Mouse (Mus musculus) adrenal gland, postnatal 14 days (tissue): ENCODE data around the gene Trappc2l. TPM values are rescaled to one million over a fixed set of nuclear protein-coding genes. Genes with fewer than 3 reads are reported as not detected.
"Not testable (repeated sequence)": the region's sequence is repeated elsewhere in the genome, so short reads cannot be mapped to it uniquely, and the experiment has no call there.

Experiments
- DNase-seq: peaks from one replicate; pipeline ENCODE4 v3.0.0; 2021; ENCODE audit warnings: mixed read lengths
- long read RNA-seq, 2 experiments: library from polyadenylated mRNA; stranded (forward); transcript quantifications; one replicate each; pipeline ENCODE4 v2.0.0; 2021
- total RNA-seq: library from RNA; stranded (reverse); gene quantifications from 2 replicates; pipeline ENCODE4 v1.2.3, GENCODE M21; 2021

Gene Trappc2l
- 47.6 and 52.6 TPM in 2 replicates for total RNA-seq
- long read RNA-seq, experiment 1, transcript Trappc2l-201 (5 exons, 1,659 nt) = major isoform, 61 of 71 reads
- long read RNA-seq, experiment 1, partial matches to known transcripts = 3 of 71 reads
- long read RNA-seq, experiment 1, other reads (novel, unspliced or antisense) = 7 of 71 reads
- long read RNA-seq, experiment 2, transcript Trappc2l-201 (5 exons, 1,659 nt) = major isoform, 84 of 92 reads
- long read RNA-seq, experiment 2, partial matches to known transcripts = 4 of 92 reads
- long read RNA-seq, experiment 2, other reads (novel, unspliced or antisense) = 4 of 92 reads

- DNase-seq = peak; percentile 97
These were observed at the start of gene Trappc2l, which contains the start of gene Galns for GRCm38 (mm10) chr8:122611295-122612133. Gene Trappc2l, plus strand, starts transcription at chr8:122611640. Gene Galns, minus strand, starts transcription at chr8:122611463.

DNA sequence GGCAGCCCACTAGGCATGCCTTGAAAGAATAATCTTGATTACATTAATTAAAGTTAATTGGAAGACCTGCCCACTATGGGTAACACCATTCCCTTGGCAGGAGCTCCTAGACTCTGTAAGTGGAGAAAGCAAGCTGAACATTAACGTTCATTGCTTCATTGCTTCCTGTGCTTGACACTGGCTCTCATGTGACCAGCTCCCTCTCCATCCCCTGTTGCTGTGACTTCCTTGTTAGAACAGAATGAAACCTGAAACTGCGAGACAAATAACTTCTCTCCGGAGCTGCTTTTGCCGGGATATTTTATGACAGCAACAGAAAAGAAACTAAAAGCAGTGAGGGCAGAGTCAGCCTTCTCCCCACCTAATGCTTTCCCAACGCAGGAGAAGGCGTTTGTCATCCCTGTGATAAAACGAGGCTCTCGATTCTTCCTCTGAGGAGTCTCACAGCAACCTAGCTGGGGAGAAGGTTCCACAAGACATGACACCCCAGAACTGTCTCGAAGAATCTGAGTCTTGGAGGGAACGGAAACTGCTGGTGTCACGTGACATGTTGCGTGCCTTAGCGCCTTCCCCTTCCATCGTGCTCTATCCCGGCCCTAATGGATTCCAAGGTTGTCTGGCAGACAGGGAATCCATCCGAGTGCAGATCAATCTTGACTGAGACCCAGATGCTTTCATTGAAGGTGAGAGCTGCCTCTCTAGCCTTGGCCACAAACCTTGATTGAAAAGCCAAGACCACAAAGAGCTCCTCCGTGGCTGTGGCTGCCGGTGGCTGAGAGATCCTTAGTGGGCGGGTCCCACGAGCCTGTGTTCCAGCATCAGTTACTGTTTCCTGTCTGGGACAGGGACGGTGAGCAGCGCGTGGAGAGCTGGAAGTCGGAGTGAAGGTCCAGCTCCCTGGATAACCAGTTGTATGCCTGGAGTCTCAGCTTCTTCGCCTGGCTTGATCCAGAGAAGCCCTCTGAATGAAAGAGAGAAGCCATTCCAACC lies 46.8 kb upstream of the Trappc2l start:
- DNase-seq = no peak

DNA sequence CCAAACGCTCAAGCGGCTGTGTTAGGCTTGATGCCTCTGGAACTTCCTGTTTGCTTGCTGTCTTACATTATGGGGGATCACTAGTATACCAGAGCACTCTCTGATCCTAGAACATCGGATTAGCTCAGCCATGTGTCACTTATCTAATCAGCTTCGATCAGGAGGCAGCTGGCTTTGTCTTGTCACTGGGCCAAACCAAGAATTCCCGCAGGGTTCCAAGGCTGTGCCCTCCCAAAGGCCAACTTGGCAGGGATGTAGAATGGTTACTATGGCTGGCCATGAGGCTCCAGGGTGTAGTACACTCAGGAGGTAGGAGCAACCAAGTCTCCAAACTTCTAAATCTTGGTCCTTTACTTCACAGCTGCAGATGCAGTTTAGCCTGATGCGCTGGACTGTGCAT lies 44.7 kb upstream of the Trappc2l start:
- DNase-seq = peak; percentile 72

GRCm38 (mm10) chr8:122567361-122568108 lies 43.9 kb upstream of the Trappc2l start, which contains the start of gene Cdt1:
Gene Cdt1, plus strand, starts transcription at chr8:122568015.
- peak; percentile 97 for DNase-seq

GRCm38 (mm10) chr8:122568109-122568504 lies 43.3 kb upstream of the Trappc2l start:
- DNase-seq = peak; percentile 57

DNA sequence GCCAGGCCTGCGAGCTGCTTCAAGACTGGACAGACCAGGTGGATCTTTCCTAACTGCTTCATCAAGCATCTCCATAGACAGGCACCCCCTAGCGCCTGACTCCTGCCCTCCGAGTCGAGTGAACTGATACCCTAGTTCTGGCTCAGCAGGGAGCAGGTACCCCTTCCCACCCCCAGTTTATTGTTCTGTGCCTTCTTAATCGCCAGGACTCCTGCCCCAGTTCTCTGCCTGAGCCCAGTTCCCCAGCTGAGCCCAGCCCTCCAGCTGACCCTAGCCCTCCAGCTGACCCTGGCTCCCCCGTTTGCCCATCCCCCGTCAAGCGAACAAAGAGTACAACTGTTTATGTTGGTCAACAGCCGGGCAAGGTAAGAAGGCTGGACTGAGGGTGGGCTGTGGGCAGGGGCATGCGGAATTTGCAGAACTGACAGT lies 42.5 kb upstream of the Trappc2l start:
- no peak for DNase-seq

DNA sequence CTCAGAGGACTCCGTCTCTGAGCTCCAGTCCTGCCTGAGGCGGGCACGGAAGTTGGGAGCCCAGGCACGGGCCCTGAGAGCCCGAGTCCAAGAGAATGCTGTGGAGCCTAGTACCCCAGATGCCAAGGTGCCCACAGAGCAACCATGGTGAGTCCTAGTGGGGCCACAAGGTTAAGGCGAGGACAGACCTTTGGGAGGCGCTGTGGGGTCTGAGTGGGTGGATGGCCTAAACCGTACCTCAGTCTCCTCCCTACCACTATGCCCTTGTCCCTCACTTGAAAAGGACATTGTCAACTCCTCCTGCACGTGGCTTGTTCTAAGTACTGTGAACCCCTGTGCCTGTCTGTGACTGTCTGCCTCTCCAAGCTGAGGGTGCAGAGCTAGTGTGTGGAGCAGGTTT lies 42.1 kb upstream of the Trappc2l start:
- no peak for DNase-seq

DNA sequence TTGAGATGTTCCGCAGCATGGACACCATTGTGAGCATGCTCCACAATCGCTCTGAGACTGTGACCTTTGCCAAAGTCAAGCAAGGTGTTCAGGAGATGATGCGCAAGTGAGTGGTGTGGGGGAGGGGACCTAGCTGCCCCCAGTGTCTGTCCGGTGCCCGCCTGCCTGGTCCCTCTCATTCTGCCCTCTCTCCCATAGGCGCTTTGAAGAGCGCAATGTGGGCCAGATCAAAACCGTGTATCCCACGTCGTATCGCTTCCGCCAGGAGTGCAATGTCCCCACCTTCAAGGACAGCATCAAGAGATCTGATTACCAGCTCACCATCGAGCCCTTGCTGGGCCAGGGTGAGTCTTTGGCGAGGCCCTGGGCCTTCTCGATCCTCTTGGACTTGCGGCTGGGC lies 41.4 kb upstream of the Trappc2l start:
- no peak for DNase-seq

DNA sequence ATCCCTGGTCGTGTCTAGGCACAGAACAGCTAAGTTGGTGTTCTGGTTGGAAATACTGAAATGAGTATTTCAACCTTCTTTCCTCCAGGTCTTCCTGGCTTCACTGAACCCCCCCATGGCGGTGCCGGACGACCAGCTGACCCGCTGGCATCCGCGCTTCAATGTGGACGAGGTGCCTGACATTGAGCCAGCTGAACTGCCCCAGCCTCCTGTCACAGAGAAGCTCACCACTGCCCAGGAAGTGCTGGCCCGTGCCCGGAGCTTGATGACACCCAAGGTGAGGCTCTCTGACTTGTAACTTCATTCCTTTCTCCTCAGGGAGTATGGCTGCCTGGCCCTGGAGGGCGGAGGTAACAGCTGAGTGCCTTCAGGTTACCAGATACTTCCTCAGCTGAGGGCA lies 40.3 kb upstream of the Trappc2l start:
- DNase-seq = no peak

DNA sequence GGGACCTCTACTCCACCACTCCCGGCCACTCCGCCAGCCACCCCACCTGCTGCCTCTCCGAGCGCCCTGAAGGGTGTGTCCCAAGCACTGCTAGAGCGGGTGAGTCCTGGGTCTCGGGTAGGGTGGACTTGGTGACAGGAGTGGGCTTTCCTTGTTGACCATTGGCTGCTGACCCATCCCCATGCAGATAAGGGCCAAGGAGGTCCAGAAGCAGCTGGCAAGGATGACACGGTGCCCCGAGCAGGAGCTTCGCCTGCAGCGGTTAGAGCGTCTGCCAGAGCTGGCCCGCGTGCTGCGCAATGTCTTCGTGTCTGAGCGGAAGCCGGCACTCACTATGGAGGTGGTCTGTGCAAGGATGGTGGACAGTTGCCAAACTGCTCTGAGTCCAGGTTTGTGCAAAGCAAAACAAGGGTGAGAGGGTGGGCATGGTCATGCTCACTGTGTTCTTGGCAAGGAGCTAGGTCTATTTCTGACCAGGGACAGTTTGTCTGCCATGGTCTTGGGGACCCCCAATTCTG lies 39.6 kb upstream of the Trappc2l start:
- DNase-seq = no peak

GRCm38 (mm10) chr8:122572751-122573150 lies 38.7 kb upstream of the Trappc2l start:
- no peak for DNase-seq

DNA sequence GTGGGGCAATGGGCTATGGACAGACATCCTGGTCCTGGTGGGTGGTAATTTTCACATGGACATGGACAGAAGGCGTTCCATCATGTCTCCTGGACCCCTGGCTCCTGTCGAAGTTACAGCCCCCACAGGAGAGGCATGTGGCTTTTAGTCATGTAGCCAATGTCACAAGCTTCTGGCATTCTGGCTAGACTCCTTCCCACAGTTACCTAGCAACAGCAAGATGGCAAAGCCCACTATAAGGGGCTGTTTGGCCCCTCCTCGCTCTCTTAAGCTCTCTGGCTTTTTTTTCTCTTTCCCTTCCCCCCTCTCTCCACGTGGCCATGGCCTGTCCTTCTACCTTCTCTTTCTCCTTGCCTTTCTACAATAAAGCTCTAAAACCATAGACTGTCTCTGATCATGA lies 38.3 kb upstream of the Trappc2l start:
- not testable (repeated sequence) for DNase-seq

DNA sequence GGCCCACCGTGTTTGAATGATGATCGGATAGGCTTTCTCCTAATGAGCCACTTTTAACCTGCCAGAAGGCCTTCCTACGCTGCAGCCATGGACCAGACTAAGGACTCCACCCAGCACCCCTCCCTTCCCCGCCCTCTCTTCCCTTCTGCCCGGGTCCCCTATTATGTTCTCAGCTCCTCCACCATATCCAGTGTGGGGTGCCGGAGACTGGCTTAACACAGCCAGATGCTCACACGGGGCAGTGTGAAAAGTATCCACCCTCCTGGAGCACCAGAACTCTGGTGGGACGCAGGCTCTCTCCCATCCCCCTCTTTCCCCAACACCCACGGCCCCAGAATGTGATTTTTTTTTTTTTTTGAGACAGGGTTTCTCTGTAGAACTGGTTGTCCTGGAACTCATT lies 37.9 kb upstream of the Trappc2l start:
- no peak for DNase-seq

DNA sequence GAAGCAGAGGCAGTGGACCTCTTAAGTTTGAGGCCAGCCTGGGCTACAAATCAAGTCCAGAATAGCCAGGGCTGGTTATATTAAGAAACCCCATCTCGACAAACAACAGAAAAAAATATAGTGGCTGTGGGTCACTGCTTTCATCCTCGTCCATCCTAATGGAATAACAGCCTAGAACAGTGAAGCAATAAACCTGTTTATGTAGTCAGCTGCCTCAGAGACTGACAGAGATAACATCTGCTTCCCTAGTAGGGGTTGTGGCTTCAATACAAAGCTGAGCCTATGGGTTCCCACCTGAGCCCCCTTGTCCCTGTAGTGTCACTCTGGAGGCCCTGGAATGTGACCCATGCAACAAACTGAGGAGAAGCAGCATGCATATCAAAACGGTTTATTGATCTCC lies 37.2 kb upstream of the Trappc2l start:
- no peak for DNase-seq

- no peak for DNase-seq
These were observed 36.7 kb upstream of the Trappc2l start for GRCm38 (mm10) chr8:122574667-122575251.

DNA sequence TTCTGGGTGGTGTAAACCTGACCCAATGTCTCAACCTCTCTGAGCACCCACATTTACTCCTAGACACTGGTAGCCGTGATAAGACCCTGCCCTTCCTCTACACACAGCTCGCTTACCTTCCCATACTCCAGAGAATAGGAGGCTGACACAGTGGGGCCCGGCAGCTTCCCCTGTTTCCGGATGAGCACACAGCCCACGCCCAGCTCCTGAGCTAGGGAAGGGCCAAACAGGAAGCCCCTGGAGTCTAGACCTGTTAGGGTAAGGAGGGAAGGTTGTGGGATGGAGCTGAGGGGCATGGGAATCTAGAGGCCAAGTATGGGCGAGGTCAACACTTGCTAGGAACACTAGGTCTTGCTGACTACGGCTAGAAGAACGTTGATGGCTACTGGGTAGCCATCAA lies 36.2 kb upstream of the Trappc2l start:
- DNase-seq = no peak

DNA sequence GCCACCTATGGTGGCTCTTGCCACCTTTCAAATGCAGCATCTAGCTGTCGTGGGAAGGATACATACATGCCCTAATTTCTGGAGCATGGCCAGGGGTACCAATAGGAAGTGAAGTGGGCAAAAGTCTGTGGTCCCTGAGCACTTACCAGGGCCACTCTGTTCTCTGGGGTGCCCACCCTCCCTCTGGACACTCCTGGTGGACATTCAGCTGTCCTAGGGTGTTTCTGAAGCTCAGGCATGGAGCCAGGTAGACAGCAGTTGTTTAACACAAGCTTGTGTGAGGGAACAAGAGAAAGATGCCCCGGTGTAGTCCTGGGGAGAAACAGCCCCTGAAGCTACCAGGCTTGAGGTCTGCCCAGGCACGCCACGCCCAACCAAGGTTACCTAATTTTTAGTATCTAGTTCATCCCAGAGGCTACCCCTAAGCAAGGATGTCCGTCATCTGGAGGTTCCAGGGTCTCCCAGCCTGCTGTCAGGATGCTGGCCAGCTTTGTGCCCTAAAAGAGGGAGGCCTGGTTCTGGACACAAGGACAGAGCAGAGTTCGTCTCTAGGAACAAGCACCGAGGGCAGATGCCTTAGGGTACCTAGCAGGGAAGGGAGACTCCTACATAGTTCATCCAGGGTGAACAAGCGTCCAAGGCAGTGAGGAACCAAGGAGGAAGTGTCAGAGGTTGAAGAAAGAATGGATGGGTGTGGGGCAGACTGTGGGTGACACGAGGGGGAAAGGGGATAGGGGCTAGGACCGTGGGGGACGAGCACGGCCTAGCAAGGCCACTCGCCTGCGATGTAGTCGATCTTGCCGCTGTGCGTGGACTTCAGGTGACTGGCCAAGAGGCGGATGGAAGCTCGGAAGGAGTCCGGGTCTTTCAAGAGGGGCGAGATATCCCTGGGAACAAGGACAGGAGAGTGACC lies 35.4 kb upstream of the Trappc2l start:
- DNase-seq = no peak

DNA sequence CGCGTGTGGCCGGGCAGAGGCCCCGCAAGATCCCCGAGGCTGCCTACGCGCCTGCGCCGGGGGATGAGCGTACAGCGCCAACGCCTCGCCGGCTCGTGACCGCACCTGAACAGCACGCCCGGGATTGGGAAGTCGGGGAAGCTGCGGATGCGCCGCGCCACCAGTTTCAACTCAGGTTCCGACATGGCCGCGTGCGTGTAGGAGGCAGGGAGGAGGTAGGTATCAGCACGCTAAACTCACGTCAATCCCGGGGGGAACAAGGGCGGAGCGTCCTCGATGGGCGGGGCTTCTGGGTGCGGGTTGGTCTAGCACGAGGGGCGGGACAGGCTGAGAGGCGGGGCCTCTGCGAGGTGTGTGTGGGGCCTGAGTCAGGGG lies 34.8 kb upstream of the Trappc2l start, which contains the start of gene Aprt:
Gene Aprt (minus strand): TSS at position 262 of the 375 bp plus-strand sequence.
- peak; percentile 97 for DNase-seq

DNA sequence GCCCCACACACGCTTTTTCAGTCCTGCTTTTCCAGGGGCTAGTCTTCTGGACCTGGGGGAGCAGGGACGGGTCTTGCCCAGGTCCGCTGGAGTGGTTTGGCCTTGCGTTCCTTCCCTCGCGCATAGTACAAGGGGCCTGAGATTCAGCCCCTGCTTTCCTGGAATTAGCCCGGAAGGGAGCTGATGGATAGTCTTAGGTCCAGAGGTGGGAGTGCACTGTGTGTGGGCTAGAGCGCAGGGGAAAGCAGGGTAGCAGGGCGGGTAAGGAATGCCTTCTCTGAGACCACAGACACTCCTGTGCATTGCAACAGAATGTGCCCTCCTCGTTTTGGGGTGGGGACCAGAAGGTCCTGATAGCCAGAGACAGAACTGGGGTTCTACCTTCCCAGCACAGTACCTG lies 34.3 kb upstream of the Trappc2l start:
- DNase-seq = no peak

- DNase-seq = no peak
These were observed 32.2 kb upstream of the Trappc2l start for GRCm38 (mm10) chr8:122579196-122579595.
